15 mouse cellular contexts compared by ENCODE assay signal in genomic region chr12:108564910-108565506, GRCm38 (mm10). TPM values are rescaled to one million over a fixed set of nuclear protein-coding genes. Genes with fewer than 3 reads are reported as not detected.
A peak's percentile ranks its signal among the peaks of the same experiment; 100 is the strongest.
DNase-seq lines count a peak whose midpoint lies in the region; ATAC-seq and TF ChIP-seq lines count a peak whose summit lies in the region.
"Had no signal": no experiment of that assay in that cellular context is flagged by ENCODE, and none has a peak within 500 bp of the region (broad histone marks: within the 10 kb centered on the region; RNA-seq: fewer than 3 reads in every experiment).

No protein-coding gene starts in this region.

- H3K4me1 ChIP-seq in forebrain, embryonic 14.5 days (ENCODE audit: control insufficient read depth, insufficient read depth, low read length), result peaks cover 10% of the 10 kb centered on the region
- H3K4me1 ChIP-seq in hindbrain, embryonic 16.5 days (ENCODE audit: control insufficient read depth, insufficient read depth, low read depth, low read length), result peaks cover 17% of the 10 kb centered on the region
- H3K4me1 ChIP-seq in midbrain, postnatal 0 days (ENCODE audit: insufficient read depth, low read length), result peaks cover 3% of the 10 kb centered on the region; the same call in 1 of the 2 replicates
- H3K4me1 ChIP-seq: heart, embryonic 15.5 days had no signal

- no peaks in the 10 kb centered on the region for H3K9me3 ChIP-seq in forebrain, embryonic 14.5 days (replicated peaks; ENCODE audit: control insufficient read depth, low read length)
- H3K9me3 ChIP-seq in hindbrain, embryonic 16.5 days (ENCODE audit: control insufficient read depth, low read length), result no peaks in the 10 kb centered on the region
- no peaks in the 10 kb centered on the region for H3K9me3 ChIP-seq in midbrain, postnatal 0 days (ENCODE audit: low read length)
- H3K9me3 ChIP-seq: heart, embryonic 15.5 days had no signal

- 21% methylated on average over 12 of the region's 12 CpGs for WGBS in forebrain, embryonic 14.5 days
- 19% methylated on average over 12 of the region's 12 CpGs for WGBS in hindbrain, embryonic 16.5 days
- 18% methylated on average over 12 of the region's 12 CpGs for WGBS in midbrain, postnatal 0 days

- ATAC-seq in forebrain, embryonic 14.5 days, result peak; percentile 82
- ATAC-seq in hindbrain, embryonic 16.5 days, result peak; percentile 50; the same call in 1 of the 2 replicates
- no peak for ATAC-seq in midbrain, postnatal 0 days (ENCODE audit: low FRiP score)
- ATAC-seq: inflammation-experienced regulatory T-cells, adult 6 months had no signal

- intact Hi-C loops in left cerebral cortex, postnatal 10 days (cut with DNase I), result loop anchor here (5.0 kb wide), 1 partner anchor 192 kb away; no protein-coding TSS in a partner anchor

- H3K27me3 ChIP-seq in forebrain, embryonic 14.5 days (replicated peaks; ENCODE audit: control insufficient read depth, insufficient read depth, low read length), result no peaks in the 10 kb centered on the region
- no peaks in the 10 kb centered on the region for H3K27me3 ChIP-seq in hindbrain, embryonic 16.5 days (replicated peaks; ENCODE audit: control insufficient read depth, insufficient read depth, low read length)
- no peaks in the 10 kb centered on the region for H3K27me3 ChIP-seq in midbrain, postnatal 0 days (ENCODE audit: insufficient read depth, low read length)
- H3K27me3 ChIP-seq: heart, embryonic 15.5 days had no signal

- DNase-seq in embryo, embryonic 10.5 days (ENCODE audit: low spot score), result peak; percentile 52
- peak; percentile 86 for DNase-seq in forebrain, embryonic 14.5 days (ENCODE audit: low spot score)
- DNase-seq in midbrain, postnatal 0 days (ENCODE audit: low spot score), result peak; percentile 18
- DNase-seq in left cerebral cortex, postnatal 10 days (ENCODE audit: extremely low spot score in 1 of 2, low spot score in 2 of 2), result no peak
- DNase-seq in heart, postnatal 4 days, result no peak
- DNase-seq in thymus, postnatal 0 days (ENCODE audit: low spot score), result no peak
- no peak for DNase-seq in kidney, adult 8-10 months
- DNase-seq: adrenal gland, postnatal 36 days; cerebellum, postnatal 25 days; kidney, postnatal 25 days; lung, adult 2 months had no signal

- peak overlapping the region; percentile 24 for H3K4me2 ChIP-seq in forebrain, embryonic 14.5 days (ENCODE audit: low read length)
- H3K4me2 ChIP-seq in hindbrain, embryonic 16.5 days (ENCODE audit: low read length), result no peak overlapping the region
- H3K4me2 ChIP-seq in midbrain, postnatal 0 days (ENCODE audit: low read depth, low read length, poor library complexity, severe bottlenecking), result no peak overlapping the region
- H3K4me2 ChIP-seq: heart, embryonic 15.5 days had no signal

- H3K9ac ChIP-seq in forebrain, embryonic 14.5 days (ENCODE audit: low read length), result peak overlapping the region; percentile 43; the same call in 1 of the 2 replicates
- H3K9ac ChIP-seq in hindbrain, embryonic 16.5 days (ENCODE audit: low read depth, low read length), result no peak overlapping the region
- no peak overlapping the region for H3K9ac ChIP-seq in midbrain, postnatal 0 days (replicated peaks; ENCODE audit: low read length, poor library complexity, severe bottlenecking)
- H3K9ac ChIP-seq: heart, embryonic 15.5 days had no signal

- no peak overlapping the region for H3K4me3 ChIP-seq in forebrain, embryonic 14.5 days (ENCODE audit: low read depth, low read length)
- H3K4me3 ChIP-seq in hindbrain, embryonic 16.5 days (ENCODE audit: low read length), result no peak overlapping the region
- no peak overlapping the region for H3K4me3 ChIP-seq in midbrain, postnatal 0 days (ENCODE audit: low read depth, low read length)
- H3K4me3 ChIP-seq: heart, embryonic 15.5 days had no signal

- H3K27ac ChIP-seq in forebrain, embryonic 14.5 days (ENCODE audit: low read depth, low read length), result peak overlapping the region; percentile 74
- no peak overlapping the region for H3K27ac ChIP-seq in hindbrain, embryonic 16.5 days (ENCODE audit: low read depth, low read length)
- H3K27ac ChIP-seq in midbrain, postnatal 0 days (ENCODE audit: low read depth, low read length), result no peak overlapping the region
- H3K27ac ChIP-seq: heart, embryonic 15.5 days had no signal

- H3K36me3 ChIP-seq in forebrain, embryonic 14.5 days (ENCODE audit: control insufficient read depth, insufficient read depth, low read length), result no peaks in the 10 kb centered on the region
- H3K36me3 ChIP-seq in hindbrain, embryonic 16.5 days (ENCODE audit: control insufficient read depth, insufficient read depth, low read length), result no peaks in the 10 kb centered on the region
- H3K36me3 ChIP-seq in midbrain, postnatal 0 days (ENCODE audit: insufficient read depth, low read length), result no peaks in the 10 kb centered on the region
- H3K36me3 ChIP-seq: heart, embryonic 15.5 days had no signal

- TF ChIP-seq CTCF in midbrain, postnatal 0 days (IDR thresholded peaks at IDR 0.05), result no peak

RNA-seq across cellular contexts. Expression of gene Evl, which starts 10.5 kb away (rescaled TPM):
- 208 and 232 TPM in 2 replicates for polyA plus RNA-seq in forebrain, embryonic 14.5 days (2014; fragmentation: Nextera tagmentation; extraction: Ambion mirVana)
- 186 and 204 TPM in 2 replicates for polyA plus RNA-seq in hindbrain, embryonic 16.5 days (2015; fragmentation: Nextera tagmentation; extraction: Ambion mirVana)
- 230 and 255 TPM in 2 replicates for total RNA-seq in midbrain, postnatal 0 days (2014; rRNA removed)
- 285 and 290 TPM in 2 replicates for polyA plus RNA-seq in midbrain, postnatal 0 days (2015; fragmentation: Nextera tagmentation; extraction: Ambion mirVana)
- total RNA-seq in left cerebral cortex, postnatal 10 days (2021), result 100 to 1,000 TPM; 407 to 409 TPM
- total RNA-seq in heart, postnatal 4 days (2021), result 100 to 1,000 TPM; 140 to 145 TPM
- 69.7 and 73.8 TPM in 2 replicates for polyA plus RNA-seq in thymus, postnatal 0 days (2015; fragmentation: Nextera tagmentation; extraction: Ambion mirVana)
- total RNA-seq: MEL had no signal

Comparison
In these comparisons a context has a peak if more than half of its experiments do, and no peak if none do; other contexts are left out.
1. DNase-seq: peak in embryo, embryonic 10.5 days (single experiment), forebrain, embryonic 14.5 days (single experiment) and midbrain, postnatal 0 days (single experiment); none in left cerebral cortex, postnatal 10 days (0 of 2), heart, postnatal 4 days (single experiment), thymus, postnatal 0 days (single experiment) and kidney, adult 8-10 months (0 of 2).